Mouse (Mus musculus): ENCODE measurements around the gene Lrrc18. TPM values are rescaled to one million over a fixed set of nuclear protein-coding genes. Genes with fewer than 3 reads are reported as not detected.
A peak's percentile ranks its signal among the peaks of the same experiment; 100 is the strongest.

Gene Lrrc18
- polyA plus RNA-seq, 1 experiment from 2014 or later, result 0.49 TPM

- no peaks in the 10 kb centered on the region for H3K9me3 ChIP-seq (ENCODE audit: control insufficient read depth, low read length)
- no peaks in the 10 kb centered on the region for H3K4me1 ChIP-seq (ENCODE audit: control insufficient read depth in 2 of 2, insufficient read depth in 2 of 2, low read length in 2 of 2)
- no peaks in the 10 kb centered on the region for H3K27me3 ChIP-seq (ENCODE audit: control insufficient read depth, insufficient read depth, low read length)
- H3K27ac ChIP-seq (replicated peaks in 1 of 2; ENCODE audit: control insufficient read depth in 1 of 2, insufficient read depth in 1 of 2, low read depth in 2 of 2, low read length in 2 of 2), result no peak overlapping the region
- H3K9ac ChIP-seq (ENCODE audit: low read length), result no peak overlapping the region
- no peak overlapping the region for H3K4me2 ChIP-seq (ENCODE audit: low read length)
- no peak for ATAC-seq (ENCODE audit: insufficient number of reproducible peaks, insufficient read depth, low FRiP score, low read depth)
- WGBS, result 74% methylated on average over 9 of the region's 9 CpGs
- H3K4me3 ChIP-seq (ENCODE audit: control insufficient read depth in 1 of 2, insufficient read depth in 1 of 2, low read depth in 1 of 2, low read length in 2 of 2), result no peak overlapping the region
- H3K36me3 ChIP-seq (ENCODE audit: control insufficient read depth, insufficient read depth, low read length), result no peaks in the 10 kb centered on the region
Measured at GRCm38 (mm10) chr14:32970700-32971099, 20.5 kb upstream of the Lrrc18 start.

- Histone ChIP-seq H3K27ac (replicated peaks in 1 of 2; ENCODE audit: control insufficient read depth in 1 of 2, insufficient read depth in 1 of 2, low read depth in 2 of 2, low read length in 2 of 2) (no peak overlapping the region), H3K36me3 (ENCODE audit: control insufficient read depth, insufficient read depth, low read length) (no peaks in the 10 kb centered on the region), H3K4me2 (ENCODE audit: low read length) (no peak overlapping the region), H3K9ac (ENCODE audit: low read length) (no peak overlapping the region), H3K4me3 (ENCODE audit: control insufficient read depth in 1 of 2, insufficient read depth in 1 of 2, low read depth in 1 of 2, low read length in 2 of 2) (no peak overlapping the region), H3K9me3 (ENCODE audit: control insufficient read depth, low read length) (no peaks in the 10 kb centered on the region), H3K27me3 (ENCODE audit: control insufficient read depth, insufficient read depth, low read length) (no peaks in the 10 kb centered on the region), H3K4me1 (ENCODE audit: control insufficient read depth in 2 of 2, insufficient read depth in 2 of 2, low read length in 2 of 2) (peaks cover 4 to 8% of the 10 kb centered on the region in 2 experiments; a peak in 1 of 4 replicates)
- no peak for ATAC-seq (ENCODE audit: insufficient number of reproducible peaks, insufficient read depth, low FRiP score, low read depth)
- WGBS, result 38% methylated on average over 6 of the region's 6 CpGs
Measured at GRCm38 (mm10) chr14:32984176-32984738, 6.9 kb upstream of the Lrrc18 start.

DNA sequence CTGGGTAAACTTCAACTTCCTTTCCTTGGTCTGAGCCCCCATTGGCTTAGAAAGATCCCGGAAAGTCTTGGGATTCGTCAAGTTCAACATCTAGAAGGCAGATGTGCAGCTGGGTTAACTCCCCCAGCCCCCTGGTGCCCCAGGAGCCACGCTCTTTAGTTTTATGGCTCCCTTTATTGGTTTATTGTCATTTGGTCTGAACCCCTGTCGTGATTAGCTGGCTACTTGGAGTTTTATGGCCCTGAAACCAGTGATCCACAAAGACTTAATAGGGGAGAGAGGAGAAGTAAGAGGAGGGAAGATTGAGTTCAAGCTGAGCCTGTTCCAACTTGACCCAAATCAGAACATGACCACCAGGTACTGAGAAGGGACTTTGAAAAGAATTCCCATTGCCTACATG lies 4.5 kb upstream of the Lrrc18 start:
- H3K36me3 ChIP-seq (ENCODE audit: control insufficient read depth, insufficient read depth, low read length), result no peaks in the 10 kb centered on the region
- H3K9me3 ChIP-seq (ENCODE audit: control insufficient read depth, low read length), result no peaks in the 10 kb centered on the region
- H3K4me2 ChIP-seq (ENCODE audit: low read length), result no peak overlapping the region
- WGBS, result 83% methylated on average over 4 of the region's 4 CpGs
- no peak for ATAC-seq (ENCODE audit: insufficient number of reproducible peaks, insufficient read depth, low FRiP score, low read depth)
- peaks cover 4 to 8% of the 10 kb centered on the region in 2 experiments; a peak in 1 of 4 replicates for H3K4me1 ChIP-seq (ENCODE audit: control insufficient read depth in 2 of 2, insufficient read depth in 2 of 2, low read length in 2 of 2)
- no peak overlapping the region for H3K27ac ChIP-seq (replicated peaks in 1 of 2; ENCODE audit: control insufficient read depth in 1 of 2, insufficient read depth in 1 of 2, low read depth in 2 of 2, low read length in 2 of 2)
- H3K4me3 ChIP-seq (ENCODE audit: control insufficient read depth in 1 of 2, insufficient read depth in 1 of 2, low read depth in 1 of 2, low read length in 2 of 2), result no peak overlapping the region
- no peak overlapping the region for H3K9ac ChIP-seq (ENCODE audit: low read length)
- no peaks in the 10 kb centered on the region for H3K27me3 ChIP-seq (ENCODE audit: control insufficient read depth, insufficient read depth, low read length)

- no peaks in the 10 kb centered on the region for H3K27me3 ChIP-seq (ENCODE audit: control insufficient read depth, insufficient read depth, low read length)
- no peaks in the 10 kb centered on the region for H3K36me3 ChIP-seq (ENCODE audit: control insufficient read depth, insufficient read depth, low read length)
- H3K27ac ChIP-seq (replicated peaks in 1 of 2; ENCODE audit: control insufficient read depth in 1 of 2, insufficient read depth in 1 of 2, low read depth in 2 of 2, low read length in 2 of 2), result peak overlapping the region in 1 of 2 experiments; percentile 30; a peak in 1 of 4 replicates
- ATAC-seq (ENCODE audit: insufficient number of reproducible peaks, insufficient read depth, low FRiP score, low read depth), result no peak
- H3K4me1 ChIP-seq (ENCODE audit: control insufficient read depth in 2 of 2, insufficient read depth in 2 of 2, low read length in 2 of 2), result peaks cover 10 to 17% of the 10 kb centered on the region in 2 experiments
- WGBS, result 7% methylated on average over 10 of the region's 10 CpGs
- no peaks in the 10 kb centered on the region for H3K9me3 ChIP-seq (ENCODE audit: control insufficient read depth, low read length)
- peak overlapping the region; percentile 2 to 11; a peak in 3 of 4 replicates for H3K4me3 ChIP-seq (ENCODE audit: control insufficient read depth in 1 of 2, insufficient read depth in 1 of 2, low read depth in 1 of 2, low read length in 2 of 2)
- H3K4me2 ChIP-seq (ENCODE audit: low read length), result peak overlapping the region; percentile 48
- peak overlapping the region; percentile 9; the same call in 1 of the 2 replicates for H3K9ac ChIP-seq (ENCODE audit: low read length)
Measured at GRCm38 (mm10) chr14:32994954-32995636, 3.9 kb downstream of the Lrrc18 start.

DNA sequence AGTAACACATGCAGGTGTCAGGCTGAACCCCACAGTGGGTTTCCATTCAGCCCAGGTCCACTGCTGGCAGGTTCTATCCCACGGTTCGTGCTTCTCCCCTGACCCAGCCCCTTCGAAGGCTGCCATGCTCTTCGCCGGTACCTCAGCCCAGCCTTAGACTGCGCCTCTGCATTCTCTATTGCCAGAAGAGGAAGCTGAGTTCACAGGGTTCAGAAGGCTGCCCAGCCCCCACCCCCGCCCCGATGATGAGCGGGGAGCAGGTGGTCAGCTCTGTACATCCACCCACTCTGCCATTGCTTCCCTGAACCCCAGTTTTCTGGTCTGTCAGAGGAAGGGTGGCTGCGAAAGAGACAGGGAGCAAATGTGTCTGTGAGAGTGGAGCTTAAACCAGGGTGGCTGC lies 8.3 kb downstream of the Lrrc18 start:
- Histone ChIP-seq H3K4me3 (ENCODE audit: control insufficient read depth in 1 of 2, insufficient read depth in 1 of 2, low read depth in 1 of 2, low read length in 2 of 2) (no peak overlapping the region), H3K4me1 (ENCODE audit: control insufficient read depth in 2 of 2, insufficient read depth in 2 of 2, low read length in 2 of 2) (peaks cover 10 to 17% of the 10 kb centered on the region in 2 experiments), H3K36me3 (ENCODE audit: control insufficient read depth, insufficient read depth, low read length) (no peaks in the 10 kb centered on the region), H3K27me3 (ENCODE audit: control insufficient read depth, insufficient read depth, low read length) (no peaks in the 10 kb centered on the region), H3K27ac (replicated peaks in 1 of 2; ENCODE audit: control insufficient read depth in 1 of 2, insufficient read depth in 1 of 2, low read depth in 2 of 2, low read length in 2 of 2) (no peak overlapping the region), H3K9me3 (ENCODE audit: control insufficient read depth, low read length) (no peaks in the 10 kb centered on the region), H3K4me2 (ENCODE audit: low read length) (no peak overlapping the region), H3K9ac (ENCODE audit: low read length) (no peak overlapping the region)
- ATAC-seq (ENCODE audit: insufficient number of reproducible peaks, insufficient read depth, low FRiP score, low read depth), result no peak
- WGBS, result 67% methylated on average over 10 of the region's 10 CpGs

- peaks cover 8% of the 10 kb centered on the region for H3K9me3 ChIP-seq (ENCODE audit: control insufficient read depth, low read length)
- H3K27me3 ChIP-seq (ENCODE audit: control insufficient read depth, insufficient read depth, low read length), result no peaks in the 10 kb centered on the region
- H3K4me2 ChIP-seq (ENCODE audit: low read length), result no peak overlapping the region
- no peak overlapping the region for H3K27ac ChIP-seq (replicated peaks in 1 of 2; ENCODE audit: control insufficient read depth in 1 of 2, insufficient read depth in 1 of 2, low read depth in 2 of 2, low read length in 2 of 2)
- H3K9ac ChIP-seq (ENCODE audit: low read length), result no peak overlapping the region
- WGBS, result 47% methylated on average over 8 of the region's 8 CpGs
- ATAC-seq (ENCODE audit: insufficient number of reproducible peaks, insufficient read depth, low FRiP score, low read depth), result no peak
- H3K36me3 ChIP-seq (ENCODE audit: control insufficient read depth, insufficient read depth, low read length), result no peaks in the 10 kb centered on the region
- H3K4me1 ChIP-seq (ENCODE audit: control insufficient read depth in 2 of 2, insufficient read depth in 2 of 2, low read length in 2 of 2), result peaks cover 4 to 9% of the 10 kb centered on the region in 2 experiments; a peak in 3 of 4 replicates
- H3K4me3 ChIP-seq (ENCODE audit: control insufficient read depth in 1 of 2, insufficient read depth in 1 of 2, low read depth in 1 of 2, low read length in 2 of 2), result no peak overlapping the region
Measured at GRCm38 (mm10) chr14:33000112-33000979, 9.2 kb downstream of the Lrrc18 start.

GRCm38 (mm10) chr14:33005114-33005513 lies 13.9 kb downstream of the Lrrc18 start:
- Histone ChIP-seq H3K9me3 (ENCODE audit: control insufficient read depth, low read length) (peaks cover 8% of the 10 kb centered on the region), H3K36me3 (ENCODE audit: control insufficient read depth, insufficient read depth, low read length) (no peaks in the 10 kb centered on the region), H3K9ac (ENCODE audit: low read length) (no peak overlapping the region), H3K27ac (replicated peaks in 1 of 2; ENCODE audit: control insufficient read depth in 1 of 2, insufficient read depth in 1 of 2, low read depth in 2 of 2, low read length in 2 of 2) (no peak overlapping the region), H3K4me1 (ENCODE audit: control insufficient read depth in 2 of 2, insufficient read depth in 2 of 2, low read length in 2 of 2) (peaks cover 2 to 18% of the 10 kb centered on the region in 2 experiments; a peak in 3 of 4 replicates), H3K27me3 (ENCODE audit: control insufficient read depth, insufficient read depth, low read length) (no peaks in the 10 kb centered on the region), H3K4me3 (ENCODE audit: control insufficient read depth in 1 of 2, insufficient read depth in 1 of 2, low read depth in 1 of 2, low read length in 2 of 2) (no peak overlapping the region), H3K4me2 (ENCODE audit: low read length) (no peak overlapping the region)
- WGBS, result 97% methylated on average over 1 of the region's 1 CpGs
- no peak for ATAC-seq (ENCODE audit: insufficient number of reproducible peaks, insufficient read depth, low FRiP score, low read depth)
